Mouse (Mus musculus): ENCODE results near the gene Mtus2.

GRCm38 (mm10) chr5:148181901-148182300 lies 224.8 kb downstream of the Mtus2 start:
- TF ChIP-seq POLR2A (IDR thresholded peaks at IDR 0.05; ENCODE audit: low read depth, low read length) (no peak), CTCF (IDR thresholded peaks at IDR 0.05; ENCODE audit: extremely low read depth, insufficient read depth, insufficient read length, insufficient replicate concordance) (no peak)
